Comparison of ENCODE assay signal across 12 mouse cellular contexts in genomic region chr2:47088635-47089034, GRCm38 (mm10).
DNase-seq lines count a peak whose midpoint lies in the region; ATAC-seq and TF ChIP-seq lines count a peak whose summit lies in the region.
"Had no signal": no experiment of that assay in that cellular context is flagged by ENCODE, and none has a peak within 500 bp of the region (broad histone marks: within the 10 kb centered on the region; RNA-seq: fewer than 3 reads in every experiment).

No protein-coding gene starts in this region.

- TF ChIP-seq CTCF in lung, postnatal 0 days (IDR thresholded peaks at IDR 0.05) = no peak

- H3K27me3 ChIP-seq in lung, postnatal 0 days (replicated peaks; ENCODE audit: insufficient read depth, low read length) = no peaks in the 10 kb centered on the region
- H3K27me3 ChIP-seq: embryonic facial prominence, embryonic 13.5 days; neural tube, embryonic 12.5 days had no signal

- TF ChIP-seq EP300 in lung, postnatal 0 days (IDR thresholded peaks at IDR 0.05) = no peak

- WGBS in lung, postnatal 0 days = 29% methylated on average over 4 of the region's 4 CpGs

- no peak overlapping the region for H3K27ac ChIP-seq in lung, postnatal 0 days (ENCODE audit: low read length)
- H3K27ac ChIP-seq: embryonic facial prominence, embryonic 13.5 days; neural tube, embryonic 12.5 days had no signal

- no peak overlapping the region for H3K4me2 ChIP-seq in lung, postnatal 0 days (replicated peaks; ENCODE audit: low read depth, low read length)
- H3K4me2 ChIP-seq: embryonic facial prominence, embryonic 13.5 days; neural tube, embryonic 12.5 days had no signal

- no peaks in the 10 kb centered on the region for H3K36me3 ChIP-seq in lung, postnatal 0 days (ENCODE audit: insufficient read depth, low read length)
- H3K36me3 ChIP-seq: embryonic facial prominence, embryonic 13.5 days; neural tube, embryonic 12.5 days had no signal

- no peak overlapping the region for H3K9ac ChIP-seq in lung, postnatal 0 days (replicated peaks; ENCODE audit: low read depth)
- H3K9ac ChIP-seq: embryonic facial prominence, embryonic 13.5 days; neural tube, embryonic 12.5 days had no signal

- H3K4me1 ChIP-seq in lung, postnatal 0 days (ENCODE audit: insufficient read depth, low read depth, low read length) = no peaks in the 10 kb centered on the region
- H3K4me1 ChIP-seq: embryonic facial prominence, embryonic 13.5 days; neural tube, embryonic 12.5 days had no signal

- peak; percentile 16; the same call in 1 of the 2 replicates for ATAC-seq in frontal cortex, adult (ENCODE audit: low TSS enrichment)
- ATAC-seq in lung, postnatal 0 days = peak; percentile 35; the same call in 1 of the 2 replicates
- ATAC-seq in erythroblast, adult 5-6 weeks (replicated peaks; ENCODE audit: low FRiP score, poor library complexity, severe bottlenecking) = no peak

- no peak for DNase-seq in frontal cortex, postnatal 36 days (ENCODE audit: low spot score in 2 of 2)
- DNase-seq in lung, postnatal 0 days (ENCODE audit: low spot score) = peak; percentile 27
- DNase-seq in lung, postnatal 25 days (ENCODE audit: low spot score) = no peak
- peak; percentile 34 for DNase-seq in cerebellum, adult 9-11 months
- peak; percentile 29 to 48 for DNase-seq in kidney, postnatal 4 days
- DNase-seq in thymus, postnatal 4 days = no peak
- DNase-seq: gastrocnemius, postnatal 25 days; liver had no signal

- H3K4me3 ChIP-seq in lung, postnatal 0 days (ENCODE audit: low read depth, low read length) = no peak overlapping the region
- H3K4me3 ChIP-seq: embryonic facial prominence, embryonic 13.5 days; neural tube, embryonic 12.5 days had no signal

- no peaks in the 10 kb centered on the region for H3K9me3 ChIP-seq in lung, postnatal 0 days (ENCODE audit: low read length)
- H3K9me3 ChIP-seq: embryonic facial prominence, embryonic 13.5 days; neural tube, embryonic 12.5 days had no signal

Comparison
In these comparisons a context has a peak if more than half of its experiments do, and no peak if none do; other contexts are left out.
1. DNase-seq: peak in lung, postnatal 0 days (single experiment), cerebellum, adult 9-11 months (single experiment) and kidney, postnatal 4 days (2 of 2); none in frontal cortex, postnatal 36 days (0 of 2), lung, postnatal 25 days (single experiment) and thymus, postnatal 4 days (single experiment).